Mouse (Mus musculus) cerebellum, postnatal 14 days (tissue): Measurements from ENCODE around the gene Evx2.
A peak's percentile ranks its signal among the peaks of the same experiment; 100 is the strongest.

ENCODE experiments used
- DNase-seq, 2 experiments: peaks; one replicate each; pipeline ENCODE4 v3.0.0; 2021; ENCODE audit warnings: mixed read lengths in 2 of 2

Gene Evx2

DNA sequence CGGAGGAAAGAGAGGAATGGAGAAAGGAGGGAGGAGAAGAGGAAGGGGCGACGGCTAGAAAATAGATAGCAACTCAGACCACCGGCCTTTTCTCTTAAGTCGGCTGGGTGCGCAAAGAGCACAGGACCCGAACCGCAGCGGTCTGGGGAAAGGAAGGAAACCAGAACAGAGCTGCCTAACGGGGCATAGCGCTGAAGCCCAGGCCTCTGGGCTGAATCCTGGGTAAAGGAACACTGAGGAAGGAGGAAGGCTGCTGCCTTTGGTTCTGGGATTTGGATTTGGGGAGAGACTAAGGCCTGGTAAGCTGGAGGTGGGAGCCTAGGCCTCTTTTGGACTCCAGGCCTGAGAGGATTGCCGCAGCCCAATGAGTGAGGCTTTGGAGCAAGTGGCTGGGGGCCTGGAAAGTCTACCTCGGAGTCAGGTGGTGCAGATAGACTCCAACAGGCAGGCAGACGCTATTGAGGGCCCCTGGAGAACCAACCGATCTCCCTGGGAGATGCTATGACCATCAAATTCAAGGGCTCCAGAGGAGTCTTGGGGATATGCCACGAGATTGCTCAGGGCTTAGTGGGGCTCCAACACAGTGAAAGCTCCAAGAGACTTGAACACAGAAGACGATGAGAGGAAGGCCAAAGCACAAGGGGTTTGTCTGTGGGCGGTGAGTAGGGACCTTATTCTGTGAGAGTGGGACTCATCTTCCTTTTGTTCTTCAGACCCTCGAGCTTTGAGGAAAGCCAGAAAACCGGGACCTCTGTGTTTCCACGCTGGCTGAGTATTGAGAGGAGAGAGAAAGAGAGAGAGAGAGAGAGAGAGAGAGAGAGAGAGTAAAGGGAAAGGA is 21.4 kb upstream of the Evx2 start:
- no peak for DNase-seq

DNA sequence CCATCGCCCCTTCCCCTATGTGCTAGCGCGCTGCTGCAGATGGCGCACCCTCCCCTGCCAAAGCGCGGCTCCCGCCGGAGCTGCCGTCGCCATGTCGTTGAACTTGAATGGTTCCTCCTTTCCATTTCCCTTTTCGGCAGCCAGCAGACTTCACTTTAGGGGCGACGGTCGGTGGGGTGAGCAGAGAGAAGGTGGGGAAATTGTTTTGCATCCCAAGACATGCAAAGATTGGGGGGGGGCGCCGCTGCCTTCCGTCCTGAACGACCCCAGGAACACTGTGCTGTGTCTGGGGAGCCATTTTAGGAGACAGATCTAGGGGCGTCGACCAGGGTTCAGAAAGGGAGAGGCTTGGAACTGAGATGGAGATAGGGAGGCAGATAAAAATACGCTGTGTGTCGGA is 20.6 kb upstream of the Evx2 start:
- no peak for DNase-seq

DNA sequence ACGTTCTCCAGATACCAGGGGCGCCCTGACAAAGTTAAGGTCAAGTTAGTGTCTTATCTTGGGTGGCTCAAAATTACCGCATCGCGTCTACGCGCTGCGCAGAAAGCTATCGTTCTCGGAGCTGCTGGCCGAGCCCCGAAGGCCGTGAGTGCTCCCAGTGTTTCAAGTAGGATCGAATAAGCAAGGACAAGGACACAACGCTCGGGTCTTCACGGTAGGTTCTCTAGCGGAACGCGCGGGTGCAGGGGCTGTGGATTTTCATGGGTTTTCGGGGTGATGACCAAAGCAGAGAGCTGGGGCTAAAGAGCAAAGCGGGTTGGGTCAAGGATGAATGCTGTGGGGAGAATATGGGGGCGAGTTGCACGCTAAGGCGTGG is 20.2 kb upstream of the Evx2 start:
- no peak for DNase-seq

DNA sequence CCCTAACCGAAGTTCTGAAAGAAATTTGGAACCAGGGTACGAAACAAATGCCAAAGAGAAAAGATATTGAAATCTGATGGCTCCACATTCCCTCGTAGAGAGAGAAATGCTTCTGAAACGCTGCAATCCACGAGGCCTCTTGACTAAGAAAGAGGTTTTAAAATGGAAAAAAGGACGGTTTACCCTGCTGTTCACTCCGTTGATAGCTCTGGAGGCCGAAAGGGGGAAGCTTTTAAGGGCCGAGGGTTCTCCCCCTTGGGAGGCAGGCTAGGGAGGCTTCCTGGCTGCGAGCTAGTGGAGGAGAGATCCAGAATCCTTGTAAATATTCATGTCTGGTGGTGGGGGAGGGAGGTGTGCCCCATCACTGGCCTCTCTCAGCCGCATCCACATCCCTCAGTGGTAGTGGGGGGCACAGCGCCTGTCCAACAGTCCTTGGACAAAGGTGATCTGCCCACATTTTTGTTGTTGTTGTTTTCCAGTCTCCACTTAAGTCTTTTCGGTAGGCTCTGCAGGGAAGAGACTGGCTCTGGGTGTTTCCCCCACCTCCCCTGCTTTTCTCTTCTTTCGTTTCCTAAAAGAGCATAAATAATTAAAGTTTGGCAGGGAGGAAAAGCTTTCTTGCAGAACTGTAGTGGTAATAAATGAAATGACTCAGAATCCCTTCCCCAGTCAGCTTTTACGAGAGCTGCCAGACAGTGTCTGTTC is 19.7 kb upstream of the Evx2 start, which contains the start of gene Hoxd11:
TSS of gene Hoxd11 (plus strand) at position 667 of the 705 bp plus-strand sequence.
- no peak for DNase-seq

DNA sequence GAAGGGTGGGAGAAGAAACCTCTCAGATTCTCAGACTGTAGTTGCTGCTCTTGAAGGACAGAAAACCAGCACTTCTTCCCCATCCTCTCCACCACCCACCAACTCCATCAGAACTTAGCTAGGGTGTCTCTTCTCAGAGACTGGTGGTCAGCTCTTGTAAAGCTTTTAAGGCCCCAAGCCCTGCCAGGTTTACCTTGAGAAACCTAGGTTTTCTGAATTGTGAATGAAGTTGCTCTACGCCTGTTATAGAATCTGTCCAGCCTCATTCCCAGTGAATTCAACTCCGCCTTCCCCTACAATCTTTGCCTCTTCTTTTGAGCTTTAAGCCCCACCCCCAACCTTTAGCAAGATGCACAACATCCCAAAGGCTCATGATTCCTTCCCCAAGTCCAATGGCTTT is 17.7 kb upstream of the Evx2 start:
- DNase-seq = no peak

DNA sequence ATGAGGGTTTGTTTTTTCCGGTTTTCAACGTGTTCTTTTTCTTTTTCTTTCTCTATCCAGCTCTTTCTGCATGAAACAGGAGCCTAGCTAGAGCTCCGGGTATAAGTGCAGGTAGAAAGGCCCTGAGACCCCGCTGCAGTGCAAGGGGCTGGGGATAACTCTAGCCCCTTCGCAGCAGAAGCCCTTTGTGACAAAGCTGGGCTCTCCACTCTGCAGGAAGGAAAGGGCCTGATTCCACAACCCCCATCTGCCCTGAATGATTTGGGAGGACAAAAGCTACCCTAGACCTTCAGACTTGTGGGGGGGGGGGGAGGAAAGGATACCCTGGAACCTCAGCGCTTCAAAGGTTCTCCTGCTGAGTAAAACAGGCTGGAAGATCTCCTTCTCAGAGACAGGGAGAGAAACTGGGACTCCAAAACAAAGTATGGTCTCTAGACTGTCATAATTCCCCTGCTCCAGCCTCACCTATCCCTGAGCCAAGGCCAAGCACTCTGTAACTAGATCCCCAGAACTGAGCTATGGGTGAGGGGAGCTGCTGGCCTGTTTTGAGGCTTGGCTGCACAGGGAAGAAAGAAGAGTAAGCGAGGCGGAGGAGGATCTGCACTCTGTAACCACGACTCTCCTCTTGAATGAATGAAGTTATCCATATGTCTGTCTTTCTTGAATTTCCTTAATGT is 17.2 kb upstream of the Evx2 start:
- DNase-seq = no peak

DNA sequence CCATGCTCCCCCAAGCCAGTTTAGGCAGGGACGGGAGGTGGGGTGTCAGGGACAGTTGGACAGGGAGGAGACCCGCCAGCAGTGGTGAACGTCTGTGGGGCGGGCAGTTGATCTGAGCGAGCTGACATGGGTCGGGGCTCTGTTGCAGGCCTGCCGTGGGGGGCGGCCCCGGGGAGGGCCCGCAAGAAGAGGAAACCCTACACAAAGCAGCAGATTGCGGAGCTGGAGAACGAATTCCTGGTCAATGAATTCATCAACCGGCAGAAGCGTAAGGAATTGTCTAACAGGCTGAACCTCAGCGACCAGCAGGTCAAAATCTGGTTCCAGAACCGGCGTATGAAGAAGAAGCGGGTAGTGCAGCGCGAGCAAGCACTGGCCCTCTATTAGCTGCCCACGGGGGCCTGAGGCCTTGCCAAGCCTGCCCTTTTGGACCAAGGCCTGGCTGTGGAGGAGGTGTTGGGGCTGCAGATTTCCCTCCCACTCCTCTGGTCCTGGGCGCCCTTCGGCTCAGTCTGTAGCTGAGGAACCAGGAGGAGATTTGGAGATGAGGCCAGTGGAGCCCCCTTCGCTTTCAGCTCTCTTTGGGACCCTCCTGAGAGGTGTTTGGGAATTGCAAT is 16.4 kb upstream of the Evx2 start:
- no peak for DNase-seq

DNA sequence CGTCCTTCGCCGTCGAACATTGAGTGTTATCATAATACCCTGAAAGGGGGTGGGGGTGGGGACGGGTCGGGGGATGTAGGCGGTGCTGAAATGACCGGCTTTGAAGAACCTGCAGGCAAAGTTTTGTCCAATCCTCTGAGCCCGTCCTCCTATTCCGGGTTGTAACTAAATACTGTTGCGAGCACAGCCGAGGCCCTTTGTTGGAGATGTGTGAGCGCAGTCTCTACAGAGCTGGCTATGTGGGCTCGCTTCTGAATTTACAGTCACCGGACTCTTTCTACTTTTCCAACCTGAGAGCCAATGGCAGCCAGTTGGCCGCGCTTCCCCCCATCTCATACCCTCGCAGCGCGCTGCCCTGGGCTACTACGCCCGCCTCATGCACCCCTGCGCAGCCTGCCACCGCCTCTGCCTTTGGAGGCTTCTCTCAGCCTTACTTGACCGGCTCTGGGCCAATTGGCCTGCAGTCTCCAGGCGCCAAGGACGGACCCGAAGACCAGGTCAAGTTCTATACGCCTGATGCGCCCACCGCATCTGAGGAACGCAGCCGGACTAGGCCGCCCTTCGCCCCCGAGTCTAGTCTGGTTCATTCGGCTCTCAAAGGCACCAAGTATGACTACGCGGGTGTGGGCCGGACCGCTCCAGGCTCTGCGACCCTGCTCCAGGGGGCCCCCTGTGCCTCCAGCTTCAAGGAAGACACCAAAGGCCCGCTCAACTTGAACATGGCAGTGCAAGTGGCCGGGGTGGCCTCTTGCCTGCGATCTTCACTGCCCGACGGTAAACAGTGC is 15.7 kb upstream of the Evx2 start, which contains the start of gene Hoxd12:
TSS of gene Hoxd12 (plus strand) at position 133 of the 785 bp plus-strand sequence.
- DNase-seq = no peak

DNA sequence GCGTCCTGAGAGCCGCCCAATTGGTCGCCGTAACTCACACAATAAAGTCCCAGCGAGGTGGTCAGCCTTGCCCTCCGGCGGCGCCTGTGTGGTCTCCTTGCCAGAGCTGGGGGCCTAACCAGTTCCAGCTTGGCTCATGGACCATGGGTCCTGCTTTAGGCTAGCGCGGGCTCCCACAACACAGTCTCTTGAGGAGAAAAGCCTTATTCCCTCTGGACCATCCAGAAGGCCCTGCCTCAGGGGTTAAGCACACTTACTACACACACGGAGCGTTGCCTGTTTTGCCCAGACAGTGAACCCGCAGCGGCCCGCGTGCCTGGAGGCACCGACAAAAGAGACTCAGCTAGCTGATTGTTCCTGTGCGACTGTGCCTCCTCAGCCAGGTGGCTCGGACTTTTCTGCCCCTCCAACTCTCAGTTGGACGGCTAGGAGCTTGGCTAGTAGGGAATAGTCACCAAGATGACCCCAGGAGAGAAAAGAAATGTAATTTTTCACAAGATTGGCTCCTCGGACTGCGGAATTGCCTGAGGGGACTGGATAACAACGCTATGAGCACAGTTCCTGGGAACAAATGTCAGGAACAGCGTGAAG is 14.6 kb upstream of the Evx2 start:
- no peak for DNase-seq

DNA sequence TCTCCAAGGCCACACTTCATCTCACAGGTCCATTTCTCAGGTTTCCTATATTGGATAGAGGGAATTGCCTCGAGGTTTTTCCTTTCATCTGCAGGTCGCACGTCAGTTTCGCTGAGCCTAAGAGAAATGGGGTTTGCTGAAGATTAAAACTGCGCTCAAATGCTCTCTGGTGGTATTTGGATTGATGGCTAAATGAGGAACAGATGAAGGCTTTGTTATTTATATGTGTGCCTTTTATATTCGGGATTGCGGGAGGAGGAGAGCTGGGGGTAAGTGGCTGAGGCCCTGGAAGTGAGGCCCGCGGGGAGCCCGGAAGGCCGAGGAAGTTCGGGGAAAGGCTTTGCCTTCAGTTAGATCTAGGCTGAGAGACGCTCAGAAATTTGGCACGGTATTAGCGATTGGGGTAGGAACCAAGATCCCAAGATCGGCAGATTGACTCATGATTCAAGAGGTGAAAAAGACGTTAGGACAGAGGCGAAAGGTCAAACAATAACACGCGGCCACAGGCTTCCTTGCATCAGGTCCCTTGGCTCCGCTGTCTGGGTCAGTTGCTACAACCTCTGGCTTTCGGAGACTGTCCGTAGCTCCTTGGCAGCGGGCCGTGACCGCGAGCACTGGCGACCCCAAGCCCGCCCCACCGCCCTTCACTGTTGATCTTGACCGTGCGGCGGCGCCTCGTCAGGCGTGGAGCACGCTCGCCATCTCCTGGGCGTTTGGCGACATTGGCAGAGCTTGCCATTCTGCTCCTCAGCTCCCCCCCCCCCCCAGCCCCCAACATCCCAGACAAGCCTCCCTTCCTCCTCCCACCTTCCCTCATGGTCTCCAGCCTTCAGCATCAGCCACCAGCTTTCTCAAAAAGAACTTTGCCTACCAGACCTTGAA is 13.4 kb upstream of the Evx2 start:
- DNase-seq = peak; percentile 80 to 84

DNA sequence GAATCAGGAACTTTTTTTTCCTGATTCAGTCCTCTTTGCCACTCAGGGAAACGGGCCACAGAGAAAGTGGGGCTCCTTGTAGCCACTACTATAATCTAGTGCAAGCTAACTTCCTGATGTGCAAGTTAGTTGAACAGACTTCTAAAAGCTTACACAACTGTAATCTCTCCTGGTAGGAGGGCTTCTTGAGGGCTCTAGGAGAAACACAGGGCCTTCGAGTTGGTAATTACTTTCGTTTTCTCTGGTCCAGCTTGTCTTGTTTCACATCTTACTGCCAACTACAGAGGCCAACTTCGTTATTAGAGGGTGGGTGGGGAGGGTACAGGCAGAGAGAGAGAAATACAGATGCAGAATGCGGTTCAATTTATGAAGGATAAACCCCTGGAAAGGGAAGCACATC is 12.5 kb upstream of the Evx2 start:
- DNase-seq = no peak

DNA sequence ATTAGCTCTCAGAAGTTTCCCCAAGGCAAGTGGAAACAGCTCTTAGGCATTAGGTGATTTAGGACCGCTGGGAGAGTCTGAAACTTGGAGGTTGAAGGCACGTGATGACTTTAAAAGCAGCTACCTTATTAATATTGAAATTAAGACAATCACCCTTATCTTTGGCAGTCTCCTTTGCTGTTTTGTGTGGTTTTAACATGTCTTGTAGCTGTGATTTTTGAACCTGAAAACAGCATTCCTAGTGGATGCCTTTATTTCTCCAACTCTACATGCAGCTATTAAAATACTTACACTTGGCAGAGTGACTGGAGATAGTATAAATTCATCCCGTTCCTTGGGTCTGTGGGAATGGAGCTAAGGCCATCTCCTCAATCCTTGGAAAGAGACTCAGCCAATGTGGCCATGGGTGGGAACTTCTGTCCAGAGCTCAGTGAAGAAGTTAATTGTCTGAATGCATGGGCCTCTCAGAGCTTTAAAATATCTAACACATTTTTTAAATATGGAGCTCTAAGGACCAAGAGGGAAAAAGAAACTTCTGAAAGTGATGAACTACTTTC is 11.4 kb upstream of the Evx2 start:
- DNase-seq = no peak

DNA sequence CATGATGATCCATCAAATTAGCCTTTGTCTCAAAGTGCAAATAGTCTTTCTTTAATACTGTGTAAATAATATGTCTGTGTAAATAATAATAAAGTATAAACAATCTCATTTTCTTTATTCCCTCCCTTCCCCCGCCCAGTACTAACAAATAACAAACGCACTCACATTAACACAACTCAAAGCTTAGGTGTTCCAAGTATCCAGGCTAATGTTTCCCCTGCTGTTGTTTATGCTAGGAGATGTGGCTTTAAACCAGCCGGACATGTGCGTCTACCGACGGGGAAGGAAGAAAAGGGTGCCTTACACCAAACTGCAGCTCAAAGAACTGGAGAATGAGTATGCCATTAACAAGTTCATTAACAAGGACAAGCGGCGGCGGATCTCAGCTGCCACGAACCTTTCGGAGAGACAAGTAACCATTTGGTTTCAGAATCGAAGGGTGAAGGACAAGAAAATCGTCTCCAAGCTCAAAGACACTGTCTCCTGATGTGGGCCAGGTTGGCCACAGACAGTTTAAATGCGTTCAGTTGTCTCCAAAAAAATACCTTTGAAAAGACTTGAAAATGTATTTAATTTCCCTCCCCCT is 10.4 kb upstream of the Evx2 start:
- DNase-seq = no peak

DNA sequence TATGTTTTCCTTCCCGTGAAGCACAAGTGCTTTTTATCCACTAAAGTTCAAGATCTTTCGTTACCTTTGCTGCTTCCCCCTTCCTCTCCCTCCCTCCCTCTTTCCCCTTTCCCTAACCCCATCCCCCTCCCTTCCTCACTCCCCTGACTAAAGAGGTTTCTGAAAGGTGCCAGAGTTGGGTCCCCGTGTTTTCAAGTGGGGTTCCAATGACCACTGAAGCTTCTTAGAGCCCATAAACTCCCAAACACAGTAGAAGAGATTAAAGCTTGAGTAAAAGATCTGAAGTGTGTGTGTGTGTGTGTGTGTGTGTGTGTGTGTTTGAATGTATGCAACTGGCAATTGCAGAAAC is 9.8 kb upstream of the Evx2 start:
- DNase-seq = no peak

DNA sequence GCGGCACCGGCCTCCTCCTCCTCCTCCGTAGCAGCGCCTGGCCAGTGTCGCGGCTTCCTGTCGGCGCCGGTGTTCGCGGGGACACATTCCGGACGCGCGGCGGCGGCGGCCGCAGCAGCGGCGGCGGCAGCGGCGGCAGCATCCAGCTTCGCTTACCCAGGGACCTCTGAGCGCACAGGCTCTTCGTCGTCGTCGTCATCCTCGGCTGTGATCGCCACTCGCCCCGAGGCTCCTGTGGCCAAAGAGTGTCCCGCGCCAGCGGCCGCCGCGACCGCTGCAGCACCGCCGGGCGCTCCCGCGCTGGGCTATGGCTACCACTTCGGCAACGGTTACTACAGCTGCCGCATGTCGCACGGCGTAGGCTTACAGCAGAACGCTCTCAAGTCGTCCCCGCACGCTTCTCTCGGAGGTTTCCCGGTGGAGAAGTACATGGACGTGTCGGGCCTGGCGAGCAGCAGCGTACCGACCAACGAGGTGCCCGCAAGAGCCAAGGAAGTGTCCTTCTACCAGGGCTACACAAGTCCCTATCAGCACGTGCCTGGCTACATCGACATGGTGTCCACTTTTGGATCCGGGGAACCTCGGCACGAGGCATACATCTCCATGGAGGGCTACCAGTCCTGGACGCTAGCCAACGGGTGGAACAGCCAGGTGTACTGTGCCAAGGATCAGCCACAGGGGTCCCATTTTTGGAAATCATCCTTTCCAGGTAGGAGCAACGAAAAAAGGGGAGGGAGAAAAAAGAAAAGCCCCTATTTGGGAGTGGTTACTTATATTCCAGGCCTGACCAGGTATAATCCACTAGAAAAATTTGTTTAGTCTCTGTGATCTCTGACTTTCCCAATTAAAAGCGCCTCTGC is 9.2 kb upstream of the Evx2 start:
- DNase-seq = no peak

DNA sequence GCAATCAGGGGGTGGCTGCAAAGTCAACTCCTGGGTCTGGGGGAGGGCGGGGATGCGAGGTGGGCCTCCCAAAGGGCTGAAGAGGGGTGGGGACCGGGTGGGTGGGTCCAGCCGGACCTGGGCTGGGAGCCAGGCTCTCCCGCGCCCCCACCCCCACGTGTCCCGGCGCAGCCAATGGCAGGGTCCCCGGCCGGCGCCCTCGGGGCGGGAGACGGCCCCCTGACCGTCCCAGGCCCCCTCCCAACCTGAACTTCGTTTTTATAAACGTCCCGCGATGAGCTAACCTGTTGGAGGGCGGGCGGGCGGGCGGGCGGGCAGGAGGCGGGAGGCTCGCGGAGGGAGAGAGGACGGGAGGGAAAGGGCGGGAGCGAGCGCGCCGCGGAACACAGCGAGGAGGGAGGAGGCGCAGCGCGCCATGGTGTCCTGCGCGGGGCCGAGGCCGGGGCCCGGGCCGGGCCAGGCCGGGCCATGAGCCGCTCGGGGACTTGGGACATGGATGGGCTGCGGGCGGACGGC is 8.5 kb upstream of the Evx2 start, which contains the start of gene Hoxd13:
TSS of gene Hoxd13 (plus strand) at position 469 of the 516 bp plus-strand sequence.
- no peak for DNase-seq

DNA sequence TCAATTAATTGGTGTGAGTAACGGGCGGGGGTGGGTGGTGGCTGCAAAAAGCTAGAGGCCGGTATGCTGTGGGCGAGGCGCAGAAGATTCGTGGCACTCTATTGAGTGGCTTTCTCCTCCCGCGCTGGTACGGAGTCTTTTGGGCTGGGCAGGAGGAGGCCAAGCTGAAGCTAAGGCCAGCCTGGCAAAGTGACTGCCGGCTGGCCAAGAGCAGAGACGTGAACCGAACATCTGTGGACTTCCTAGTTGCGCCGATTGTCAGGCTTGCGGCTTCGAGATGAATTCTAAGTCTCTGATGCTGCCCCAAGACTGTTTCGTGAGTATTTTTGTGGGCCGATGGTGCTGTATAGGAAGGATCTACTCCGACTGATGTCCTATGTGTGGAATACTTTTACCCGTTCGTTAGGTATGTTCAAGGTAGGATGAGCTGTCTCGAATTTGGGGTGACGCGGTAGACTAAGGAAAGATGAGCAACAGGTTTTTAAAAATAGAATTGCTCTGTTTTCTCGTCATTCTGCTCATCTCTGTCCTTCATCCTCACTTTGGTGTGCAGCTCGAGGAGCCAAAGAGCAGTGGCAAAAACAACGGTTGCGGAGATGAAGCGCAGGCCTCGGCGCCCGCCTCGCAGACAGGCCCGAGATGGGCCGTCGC is 8.0 kb upstream of the Evx2 start:
- DNase-seq = no peak

DNA sequence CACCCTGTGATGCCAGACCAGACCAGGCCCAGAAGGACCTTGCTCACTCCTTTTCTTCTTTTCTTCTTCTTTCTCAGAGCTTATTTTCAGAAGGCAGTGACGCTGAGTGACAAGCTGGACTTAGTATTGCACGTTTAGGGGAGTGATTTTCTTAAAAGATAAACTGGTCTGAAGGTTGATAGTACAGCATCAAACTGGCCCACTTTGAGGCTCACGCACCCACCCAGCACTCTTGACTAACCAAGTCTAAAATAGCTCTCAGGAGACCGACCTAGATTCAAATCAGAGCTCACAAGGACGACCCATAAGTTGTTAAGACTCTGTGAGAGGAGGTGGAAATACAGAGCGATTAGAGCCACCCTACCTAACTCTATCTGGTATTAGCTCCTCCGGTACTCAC is 7.1 kb upstream of the Evx2 start:
- DNase-seq = no peak
